Mouse (Mus musculus): ENCODE measurements at regions not wholly inside any gene's neighbourhood (a gene's known extent, or its start where the extent isn't known, plus 50 kb on each side); places are given as distances from the start of the nearest gene placed in this dataset.

GRCm38 (mm10) chr4:149844971-149845370 lies 70.9 kb upstream of the Slc25a33 start:
- DNase-seq (ENCODE audit: low spot score) = no peak

DNA sequence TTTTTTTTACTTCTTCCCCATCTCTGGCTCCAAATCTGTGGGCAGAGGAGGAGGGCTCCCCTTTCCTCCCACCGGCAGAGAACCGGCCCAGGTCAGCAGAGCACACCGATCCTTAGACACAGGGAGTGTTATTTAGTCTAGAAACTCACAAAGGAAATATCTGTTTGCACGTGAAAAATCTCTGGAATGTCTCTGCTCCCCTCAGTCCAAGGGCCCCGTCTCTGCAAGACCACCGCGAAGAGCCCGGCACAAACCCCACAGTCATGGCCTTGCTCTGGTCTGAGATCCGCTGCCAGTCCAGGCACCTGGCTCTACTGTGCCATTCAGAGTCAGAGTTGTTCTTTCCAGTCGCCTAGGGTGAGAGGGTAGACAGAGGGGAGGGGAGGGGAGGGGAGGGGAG lies 69.7 kb upstream of the Slc25a33 start:
- DNase-seq (ENCODE audit: low spot score) = no peak

GRCm38 (mm10) chr4:149842906-149843305 lies 68.8 kb upstream of the Slc25a33 start:
- peak; percentile 47 for DNase-seq (ENCODE audit: low spot score)

DNA sequence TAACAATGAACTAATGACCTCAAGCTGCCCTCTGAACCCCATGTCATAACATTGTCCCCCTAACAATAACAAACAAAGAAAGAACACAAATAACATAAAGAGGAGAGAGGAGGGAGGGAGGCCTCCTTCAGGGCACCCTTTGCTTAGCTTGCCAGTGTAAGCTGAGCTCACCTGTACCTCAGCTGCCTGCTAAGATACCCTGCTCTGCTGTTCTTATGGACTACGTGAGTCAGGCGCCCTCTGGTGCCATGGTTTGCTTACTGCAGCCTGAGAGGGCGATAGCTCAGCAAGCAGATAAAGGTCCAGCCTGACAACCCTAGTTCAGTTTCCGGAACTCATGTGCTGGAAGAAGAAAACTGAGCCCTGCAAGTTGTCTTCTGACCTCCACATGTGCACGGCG lies 67.8 kb upstream of the Slc25a33 start:
- DNase-seq (ENCODE audit: low spot score) = no peak

DNA sequence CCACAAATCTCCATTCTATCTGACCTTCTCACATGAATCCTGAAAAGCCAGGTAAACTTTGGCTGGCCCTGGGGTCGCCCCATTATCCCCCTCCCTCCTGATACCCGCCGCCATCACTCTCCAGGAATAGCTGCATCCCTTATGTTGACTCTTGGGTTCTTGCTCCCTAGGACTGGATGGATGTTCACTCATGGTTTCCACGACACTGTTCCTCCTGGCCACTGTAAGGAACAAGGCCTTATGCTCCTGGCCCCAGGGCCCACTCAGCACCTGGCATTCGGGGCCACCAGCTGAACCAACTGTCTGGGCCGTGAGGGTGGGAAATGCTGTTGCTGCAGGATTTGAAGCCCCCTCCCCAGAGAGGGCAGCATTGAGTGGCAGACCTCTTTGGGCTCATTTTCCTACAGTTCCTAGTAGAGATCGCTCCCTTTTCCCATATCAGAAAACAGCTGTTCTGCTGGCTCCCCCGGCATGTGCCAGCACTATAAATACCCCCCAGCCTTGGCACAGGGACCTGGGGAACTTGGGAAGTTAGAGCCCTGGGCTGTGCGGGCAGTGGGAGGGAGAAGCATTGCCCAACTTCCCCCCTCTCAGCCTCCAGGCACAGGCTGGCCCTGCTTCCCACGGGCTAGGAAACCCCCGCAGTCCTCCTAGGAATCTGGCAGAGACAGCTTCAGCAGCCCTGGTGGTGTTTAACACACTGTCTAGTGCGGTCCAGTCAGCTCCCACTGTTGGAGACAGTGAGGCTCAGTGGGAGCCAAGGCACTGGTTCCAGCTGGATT lies 66.6 kb upstream of the Slc25a33 start:
- DNase-seq (ENCODE audit: low spot score) = peak; percentile 57

GRCm38 (mm10) chr4:149838682-149839081 lies 64.6 kb upstream of the Slc25a33 start:
- DNase-seq (ENCODE audit: low spot score) = peak; percentile 56

DNA sequence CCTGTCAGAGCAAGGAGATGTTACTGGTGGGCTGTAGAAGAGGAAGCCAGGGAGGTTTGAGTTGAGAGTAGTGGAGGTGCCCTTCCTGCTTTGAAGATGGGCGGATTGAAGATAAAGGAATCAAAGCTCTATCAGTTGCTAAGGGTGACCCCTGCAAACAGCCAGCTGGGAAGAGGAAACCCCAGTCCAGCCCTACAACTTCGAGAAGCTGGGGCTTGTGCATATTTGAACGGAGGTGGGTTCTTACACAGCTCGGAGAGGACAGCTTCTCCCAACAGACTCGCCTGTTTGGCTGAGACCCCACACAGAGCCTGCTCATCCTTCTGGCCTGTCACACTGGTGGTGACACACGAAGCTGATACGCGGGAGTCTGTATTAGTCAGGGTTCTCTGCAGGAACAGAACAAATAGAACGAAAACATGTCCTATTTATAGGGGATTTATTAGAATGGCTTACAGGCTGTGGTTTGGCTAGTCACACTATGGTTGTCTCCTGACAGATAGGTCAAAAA lies 60.6 kb upstream of the Slc25a33 start:
- no peak for DNase-seq (ENCODE audit: low spot score)

DNA sequence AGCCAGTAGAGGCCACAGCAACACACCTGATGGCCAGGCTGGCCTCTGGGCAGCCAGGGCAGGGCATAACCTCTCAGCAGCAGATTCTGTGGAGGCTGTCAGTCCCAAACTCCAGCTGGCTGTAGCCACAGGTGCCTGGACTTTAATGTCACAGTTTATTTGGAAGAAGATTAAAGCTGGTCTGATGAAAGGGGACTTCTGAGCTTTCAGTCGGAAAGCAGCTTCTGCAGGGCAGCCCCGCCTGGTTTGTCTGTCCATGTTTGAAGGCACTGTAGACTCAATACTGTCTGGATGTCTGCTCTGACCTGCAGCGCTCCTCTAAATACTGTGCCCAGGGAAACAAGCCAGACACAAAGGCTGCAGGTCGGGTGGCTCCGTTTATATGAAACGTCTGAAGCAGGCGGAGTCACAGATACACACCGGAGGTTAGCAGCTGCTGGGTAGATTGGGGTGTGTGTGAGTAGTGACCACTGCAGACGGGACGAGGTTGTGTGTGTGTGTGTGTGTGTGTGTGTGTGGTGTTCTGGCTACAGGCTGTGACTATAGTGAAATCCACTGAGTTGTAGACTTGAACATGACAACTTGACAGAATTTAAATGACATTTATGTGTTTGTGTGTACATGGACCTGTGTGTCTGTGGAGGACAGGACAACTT lies 58.5 kb upstream of the Slc25a33 start:
- no peak for DNase-seq (ENCODE audit: low spot score)

- peak; percentile 61 for DNase-seq (ENCODE audit: low spot score)
These were observed 56.6 kb upstream of the Slc25a33 start for GRCm38 (mm10) chr4:149830551-149831192.

DNA sequence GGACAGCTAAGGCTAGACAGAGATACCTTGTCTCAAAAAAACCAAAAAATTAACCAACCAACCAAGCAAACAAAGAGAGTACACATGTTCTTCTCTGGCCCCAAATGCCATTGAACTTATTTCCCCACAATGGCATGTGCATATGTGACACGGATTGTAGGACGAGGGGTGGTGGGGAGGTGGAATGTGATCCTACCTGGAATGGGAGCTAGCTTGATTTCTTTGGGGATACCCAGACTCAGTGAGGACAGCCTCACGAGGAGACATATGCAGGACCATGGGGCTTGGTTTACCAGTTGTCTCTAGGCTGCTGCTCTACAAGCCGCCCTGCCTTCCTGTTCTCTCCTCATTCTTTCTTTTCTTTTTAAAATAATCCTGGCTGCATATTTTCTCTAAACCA lies 55.9 kb upstream of the Slc25a33 start:
- no peak for DNase-seq (ENCODE audit: low spot score)

DNA sequence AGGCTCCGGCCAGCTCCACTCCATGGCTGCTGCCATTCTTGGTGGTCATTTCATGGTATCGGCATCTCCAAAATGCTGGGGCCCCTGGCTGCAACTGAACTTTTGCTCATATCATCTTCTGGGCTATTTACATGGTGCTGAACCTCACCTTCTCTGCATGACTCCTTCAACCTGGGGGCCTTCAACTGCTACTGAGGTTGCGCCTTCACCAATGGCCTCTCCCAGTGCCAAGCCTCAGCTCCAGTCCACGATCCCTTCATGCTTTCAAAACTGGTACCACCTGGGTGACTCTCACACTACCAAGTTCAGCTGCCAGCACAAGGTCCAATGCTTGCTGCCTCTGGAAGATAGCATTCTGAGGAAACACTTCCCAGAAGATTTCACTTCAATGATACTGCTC lies 53.7 kb upstream of the Slc25a33 start:
- no peak for DNase-seq (ENCODE audit: low spot score)

Measured in lung, postnatal 25 days (tissue).